Mouse (Mus musculus) brain, embryonic 14.5 days (tissue): ENCODE data around the gene Nup85.

Source experiments
- CTCF ChIP-seq: fragments of 200-500 bp; IDR thresholded peaks from 2 replicates; pipeline ENCODE4 v1.5.1; 2012; ENCODE audit warnings: inconsistent platforms, mild to moderate bottlenecking, moderate library complexity, borderline replicate concordance; ENCODE audit not compliant: insufficient read depth, insufficient read length; ENCODE audit errors: extremely low read depth
- POLR2A ChIP-seq: fragments of 200-500 bp; IDR thresholded peaks from 2 replicates; pipeline ENCODE4 v1.6.1; 2012; ENCODE audit warnings: mild to moderate bottlenecking, inconsistent platforms, borderline replicate concordance; ENCODE audit not compliant: poor library complexity, insufficient read depth, insufficient read length, severe bottlenecking; ENCODE audit errors: extremely low read depth

GRCm38 (mm10) chr11:115535401-115536037, 28.7 kb upstream of the Nup85 start:
- TF ChIP-seq POLR2A = no peak
- TF ChIP-seq CTCF = no peak
